Mouse (Mus musculus): ENCODE measurements around the gene Oas1f.

DNA sequence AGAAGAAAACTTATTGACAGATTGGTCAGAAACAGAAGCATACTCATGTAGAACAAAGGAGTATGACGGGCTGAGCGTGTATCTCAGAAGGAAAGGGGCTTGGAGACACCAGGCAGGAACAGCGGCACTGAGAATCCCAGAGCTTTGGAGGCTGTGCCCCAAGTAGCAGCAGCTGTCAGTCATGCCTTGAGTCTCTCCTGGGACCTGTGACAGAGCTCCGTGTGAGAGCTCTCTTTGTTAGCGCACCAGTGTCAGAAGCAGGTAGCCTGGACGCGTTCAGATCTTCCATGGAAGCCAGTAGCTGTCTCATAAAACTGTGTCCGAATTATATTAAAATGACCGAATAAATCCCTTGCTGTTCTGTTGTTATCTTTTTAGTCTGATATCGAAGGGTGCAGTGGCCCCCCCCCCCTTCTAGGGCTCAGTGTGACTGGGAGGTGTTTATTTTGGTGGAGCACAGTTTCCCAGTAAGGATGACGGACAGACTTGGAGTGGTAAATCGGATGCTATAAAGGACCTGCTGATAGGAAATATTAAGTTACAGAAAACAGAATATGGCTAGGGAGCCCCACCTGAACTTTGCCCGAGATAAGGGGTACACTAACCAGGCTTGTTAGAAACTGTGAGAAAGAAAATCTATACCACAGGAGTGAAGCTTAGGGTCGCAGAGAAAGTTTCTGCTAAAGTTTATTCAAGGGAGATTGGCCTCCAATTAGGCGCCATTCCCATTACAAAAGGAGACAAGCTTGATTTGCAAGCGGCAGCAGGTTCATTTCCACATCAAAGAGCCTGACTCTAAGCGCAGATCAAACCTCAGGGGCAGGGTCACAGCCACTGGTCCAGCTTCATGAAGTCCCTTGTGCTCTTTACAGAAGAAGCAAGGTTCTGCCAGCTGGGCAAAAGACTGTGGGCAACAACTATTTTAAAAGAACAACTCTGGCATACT lies 13.6 kb upstream of the Oas1f start:
- TF ChIP-seq CTCF (IDR thresholded peaks at IDR 0.05; ENCODE audit: low read depth) (no peak), EP300 (IDR thresholded peaks at IDR 0.05; ENCODE audit: low read depth) (no peak)
